Mouse (Mus musculus) CH12.LX (cell line): Measurements from ENCODE around the gene Car1. TPM values are rescaled to one million over a fixed set of nuclear protein-coding genes. Genes with fewer than 3 reads are reported as not detected.

ENCODE experiments used
- DNase-seq: peaks from one replicate; pipeline ENCODE4 v3.0.0-alpha.2; 2013; ENCODE audit errors: extremely low read depth
- H3K27ac ChIP-seq: 2 replicates; pipeline ENCODE4 v1.5.1; 2012; ENCODE audit warnings: low read depth, mild to moderate bottlenecking, control low read depth, moderate library complexity; ENCODE audit not compliant: insufficient read depth
- H3K27me3 ChIP-seq: replicated peaks from 2 replicates; pipeline ENCODE3; 2012; ENCODE audit warnings: inconsistent platforms
- H3K36me3 ChIP-seq, 2 experiments: replicated peaks in 1 of 2; 2 replicates each; pipeline versions ENCODE3 to v1.6.1; 2012; ENCODE audit warnings: inconsistent platforms in 1 of 2, low read length in 1 of 2, mild to moderate bottlenecking in 1 of 2, mixed read lengths in 1 of 2, moderate library complexity in 1 of 2; ENCODE audit not compliant: control insufficient read depth in 1 of 2, insufficient read depth in 1 of 2
- H3K4me1 ChIP-seq, 2 experiments: 2 replicates each; pipeline ENCODE4 v1.6.1; 2012; ENCODE audit warnings: inconsistent platforms in 1 of 2, moderate library complexity in 1 of 2; ENCODE audit not compliant: insufficient read depth in 2 of 2, control insufficient read depth in 1 of 2
- H3K4me2 ChIP-seq: 2 replicates; pipeline ENCODE4 v1.6.1; 2012; ENCODE audit warnings: low read depth, mild to moderate bottlenecking, control low read depth; ENCODE audit not compliant: poor library complexity, insufficient read depth, severe bottlenecking
- H3K4me3 ChIP-seq, 3 experiments: fragments of 150-350 bp in 1 of 3; sonication (generic) in 1 of 3; replicated peaks in 1 of 3; 2 replicates each; pipeline versions ENCODE3 to v1.5.1; 2011 to 2012; ENCODE audit warnings: low read depth in 2 of 3, low read length in 2 of 3, mild to moderate bottlenecking in 2 of 3, moderate library complexity in 2 of 3, control low read depth in 1 of 3, improper control_type of control experiment in 1 of 3, inconsistent platforms in 1 of 3, mixed read lengths in 1 of 3; ENCODE audit not compliant: poor library complexity in 1 of 3
- H3K79me2 ChIP-seq: replicated peaks from 2 replicates; pipeline ENCODE4 v1.6.1; 2012; ENCODE audit warnings: mild to moderate bottlenecking, moderate library complexity; ENCODE audit not compliant: control insufficient read depth, poor library complexity, insufficient read depth, severe bottlenecking; ENCODE audit errors: extremely low read depth
- H3K9ac ChIP-seq: 2 replicates; pipeline ENCODE4 v1.6.1; 2012; ENCODE audit warnings: low read depth, mild to moderate bottlenecking, control low read depth, moderate library complexity; ENCODE audit not compliant: insufficient read depth
- H3K9me3 ChIP-seq: replicated peaks from 2 replicates; pipeline ENCODE3; 2012; ENCODE audit warnings: low read length, inconsistent platforms, mixed read lengths
- CTCF ChIP-seq, 2 experiments: IDR thresholded peaks in 1 of 2; conservative IDR thresholded peaks in 1 of 2; 2 replicates each; pipeline ENCODE4 v1.5.1; 2011 to 2012; ENCODE audit warnings: low read depth in 2 of 2, low read length in 2 of 2, improper control_type of control experiment in 1 of 2, inconsistent platforms in 1 of 2, mild to moderate bottlenecking in 1 of 2, moderate library complexity in 1 of 2
- E2F4 ChIP-seq: IDR thresholded peaks from 2 replicates; pipeline ENCODE4 v1.6.1; 2011; ENCODE audit warnings: low read depth, low read length, improper control_type of control experiment; ENCODE audit not compliant: insufficient replicate concordance
- EP300 ChIP-seq: IDR thresholded peaks from 2 replicates; pipeline ENCODE4 v1.6.1; 2011; ENCODE audit warnings: low read length, improper control_type of control experiment
- ETS1 ChIP-seq: conservative IDR thresholded peaks from 2 replicates; pipeline ENCODE4 v1.6.1; 2012; ENCODE audit warnings: low read depth, mild to moderate bottlenecking, inconsistent platforms, low read length, improper control_type of control experiment, moderate library complexity
- KAT2A ChIP-seq: IDR thresholded peaks from 2 replicates; pipeline ENCODE4 v1.6.1; 2012; ENCODE audit warnings: low read length, improper control_type of control experiment, inconsistent platforms; ENCODE audit not compliant: insufficient replicate concordance
- NELFE ChIP-seq: IDR thresholded peaks from 2 replicates; pipeline ENCODE4 v1.6.1; 2011; ENCODE audit warnings: low read depth, low read length, improper control_type of control experiment
- PAX5 ChIP-seq: IDR thresholded peaks from 2 replicates; pipeline ENCODE4 v1.6.1; 2012; ENCODE audit warnings: low read length, inconsistent platforms, mixed read lengths
- POLR2AphosphoS2 ChIP-seq: IDR thresholded peaks from 2 replicates; pipeline ENCODE4 v1.6.1; 2011; ENCODE audit warnings: low read depth, low read length, improper control_type of control experiment
- RCOR1 ChIP-seq: conservative IDR thresholded peaks from 2 replicates; pipeline ENCODE4 v1.6.1; 2012; ENCODE audit warnings: low read depth, mild to moderate bottlenecking, inconsistent platforms, low read length, improper control_type of control experiment
- TBP ChIP-seq: conservative IDR thresholded peaks from 2 replicates; pipeline ENCODE4 v1.6.1; 2011; ENCODE audit warnings: low read depth, low read length, improper control_type of control experiment
- UBTF ChIP-seq: IDR thresholded peaks from 2 replicates; pipeline ENCODE4 v1.6.1; 2012; ENCODE audit warnings: low read depth, mild to moderate bottlenecking, inconsistent platforms, low read length, improper control_type of control experiment, moderate library complexity
- USF1 ChIP-seq: IDR thresholded peaks from 2 replicates; pipeline ENCODE4 v1.6.1; 2014; ENCODE audit warnings: low read depth, mild to moderate bottlenecking, inconsistent platforms, low read length, improper control_type of control experiment
- ZC3H11A ChIP-seq: IDR thresholded peaks from 2 replicates; pipeline ENCODE4 v1.6.1; 2012; ENCODE audit warnings: low read depth, mild to moderate bottlenecking, inconsistent platforms, low read length, improper control_type of control experiment
- ZKSCAN1 ChIP-seq: IDR thresholded peaks from 2 replicates; pipeline ENCODE4 v1.6.1; 2012; ENCODE audit warnings: low read depth, inconsistent platforms, low read length, improper control_type of control experiment, borderline replicate concordance
- ZNF384 ChIP-seq: IDR thresholded peaks from 2 replicates; pipeline ENCODE4 v1.6.1; 2012; ENCODE audit warnings: low read depth, low read length, improper control_type of control experiment, inconsistent platforms
- dilution Hi-C: fragments of 300-500 bp; cut with MboI; formaldehyde crosslinking; loops from 2 replicates; pipeline ENCODE4 v1.14.3; 2020; ENCODE audit warnings: low sequenced_read_pairs; ENCODE audit not compliant: extremely low pct_unique_long_range_greater_than_20kb, extremely low pct_ligation_motif_present
- in situ Hi-C: fragments of 300-500 bp; cut with MboI; formaldehyde crosslinking; loops from 3 replicates; pipeline ENCODE4 v1.14.3; 2019; ENCODE audit warnings: low sequenced_read_pairs, low pct_ligation_motif_present, low pct_unique_long_range_greater_than_20kb, mixed read lengths
- polyA plus RNA-seq: library from polyadenylated mRNA; unstranded; fragments of >175 nt; gene quantifications from 2 replicates; pipeline ENCODE4 v1.2.1, GENCODE M21; 2012; ENCODE audit warnings: low read depth; ENCODE audit not compliant: insufficient read length
- total RNA-seq, 2 experiments: library from RNA; depleted of rRNA; stranded (reverse); fragments of 300-350 nt in 1 of 2; fragments of >200 nt in 1 of 2; gene quantifications; 2 replicates each; pipeline ENCODE4 v1.2.3; 2012 to 2014

The Car1 gene
- total and polyA plus RNA-seq, 3 experiments = 0.26 TPM; not detected in 2

DNA sequence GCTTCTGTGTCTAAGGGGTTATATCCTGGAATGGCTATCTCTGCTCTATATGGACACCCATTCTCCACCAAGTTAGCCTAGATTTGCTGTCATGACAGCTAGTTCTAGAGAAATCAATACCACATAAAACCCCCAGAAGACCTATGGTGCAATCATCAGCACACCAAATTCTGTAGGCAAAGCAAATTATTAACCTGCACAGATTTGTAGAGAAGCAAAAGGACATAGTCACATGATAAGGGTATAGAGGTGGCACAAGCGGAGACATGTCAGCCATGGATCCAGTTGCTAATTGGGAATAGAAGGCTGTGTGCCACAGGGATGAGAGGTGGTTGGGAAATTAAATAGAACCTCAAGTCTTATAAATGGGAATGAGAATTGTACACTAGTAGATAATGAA, 30.8 kb upstream of the Car1 start:
- dilution Hi-C loops = no loop called here
- H3K9ac ChIP-seq = no peak overlapping the region
- H3K9me3 ChIP-seq = no peaks in the 10 kb centered on the region
- H3K27ac ChIP-seq = no peak overlapping the region
- no peaks in the 10 kb centered on the region for H3K27me3 ChIP-seq
- H3K4me3 ChIP-seq = no peak overlapping the region
- TF ChIP-seq E2F4 (no peak), ZNF384 (no peak), USF1 (no peak), KAT2A (no peak), POLR2AphosphoS2 (no peak), RCOR1 (no peak), UBTF (no peak), CTCF (conservative IDR thresholded peaks at IDR 0.05 in 1 of 2, IDR thresholded peaks at IDR 0.05 in 1 of 2; ENCODE audit: low read depth in 2 of 2, low read length in 2 of 2) (no peak), ZKSCAN1 (no peak), NELFE (no peak), ZC3H11A (no peak), PAX5 (no peak), EP300 (no peak), ETS1 (no peak), TBP (no peak)
- no peak overlapping the region for H3K4me2 ChIP-seq
- H3K4me1 ChIP-seq = peaks cover 4 to 26% of the 10 kb centered on the region in 2 experiments; a peak in 2 of 4 replicates
- H3K36me3 ChIP-seq = no peaks in the 10 kb centered on the region
- no peaks in the 10 kb centered on the region for H3K79me2 ChIP-seq
- DNase-seq = no peak
- in situ Hi-C loops = no loop called here

DNA sequence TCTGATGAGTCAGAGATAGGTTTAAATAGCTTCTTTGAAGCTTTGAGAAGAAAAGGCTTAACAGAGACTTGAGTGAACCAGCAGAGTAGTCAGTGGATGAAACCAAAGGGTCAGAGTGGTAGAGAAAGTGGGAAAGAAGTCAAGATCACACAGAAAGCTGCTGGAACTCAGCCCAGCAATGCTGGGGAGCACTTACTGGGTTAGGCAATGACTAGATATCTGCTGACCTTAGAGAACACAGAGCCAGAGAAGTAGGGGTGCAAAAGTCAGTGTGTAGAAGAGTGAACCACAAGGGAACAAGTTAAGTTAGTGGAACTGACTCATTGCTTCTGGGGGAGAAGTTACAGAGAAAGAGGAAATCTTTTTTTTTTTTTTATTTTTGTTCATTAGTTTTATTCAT, 24.6 kb upstream of the Car1 start:
- Histone ChIP-seq H3K27ac (no peak overlapping the region), H3K79me2 (no peaks in the 10 kb centered on the region), H3K9me3 (no peaks in the 10 kb centered on the region), H3K9ac (no peak overlapping the region), H3K36me3 (no peaks in the 10 kb centered on the region), H3K4me2 (no peak overlapping the region), H3K27me3 (no peaks in the 10 kb centered on the region), H3K4me3 (no peak overlapping the region), H3K4me1 (peaks cover 0 to 8% of the 10 kb centered on the region in 2 experiments; a peak in 2 of 4 replicates)
- TF ChIP-seq POLR2AphosphoS2 = no peak
- DNase-seq = no peak
- dilution Hi-C loops (no loop called here), in situ Hi-C loops (no loop called here)
